Mouse (Mus musculus): ENCODE data around the gene Ascl3.

GRCm38 (mm10) chr7:109703190-109704015 is 28.1 kb downstream of the Ascl3 start, which contains the start of the genes St5 and Akip1:
- TF ChIP-seq USF2 (conservative IDR thresholded peaks at IDR 0.05; ENCODE audit: low read depth, low read length) (peak; percentile 53), MYC (IDR thresholded peaks at IDR 0.05; ENCODE audit: low read depth, low read length) (no peak), TBP (conservative IDR thresholded peaks at IDR 0.05; ENCODE audit: low read depth, low read length) (no peak), CTCF (conservative IDR thresholded peaks at IDR 0.05 in 1 of 2, IDR thresholded peaks at IDR 0.05 in 1 of 2; ENCODE audit: low read depth in 2 of 2, low read length in 2 of 2) (no peak), MAX (IDR thresholded peaks at IDR 0.05; ENCODE audit: low read length) (peak; percentile 92), MXI1 (IDR thresholded peaks at IDR 0.05; ENCODE audit: low read depth, low read length) (peak; percentile 69), USF1 (IDR thresholded peaks at IDR 0.05; ENCODE audit: low read depth, low read length) (peak; percentile 78), MAZ (IDR thresholded peaks at IDR 0.05; ENCODE audit: low read depth, low read length) (no peak), ZC3H11A (IDR thresholded peaks at IDR 0.05; ENCODE audit: low read depth, low read length) (no peak), IRF4 (IDR thresholded peaks at IDR 0.05; ENCODE audit: low read depth, low read length) (no peak), BHLHE40 (IDR thresholded peaks at IDR 0.05; ENCODE audit: low read depth, low read length) (peak; percentile 69), CHD1 (IDR thresholded peaks at IDR 0.05; ENCODE audit: low read depth, low read length) (no peak), EP300 (IDR thresholded peaks at IDR 0.05; ENCODE audit: low read length) (no peak), POLR2A (IDR thresholded peaks at IDR 0.05; ENCODE audit: low read depth, low read length) (peak; percentile 83)
